Mouse (Mus musculus) forebrain, embryonic 10.5 days (tissue): ENCODE measurements around the gene Rps6ka5. TPM values are rescaled to one million over a fixed set of nuclear protein-coding genes. Genes with fewer than 3 reads are reported as not detected.

Source experiments
- DNase-seq: peaks from one replicate; pipeline ENCODE4 v3.0.0-alpha.2; 2017; ENCODE audit warnings: low spot score; ENCODE audit errors: extremely low spot score
- H3K27ac ChIP-seq: fragments of 300-500 bp; sonication (generic); 2 replicates; pipeline ENCODE4 v1.5.1; 2016; ENCODE audit warnings: mild to moderate bottlenecking
- H3K27me3 ChIP-seq: fragments of 300-500 bp; sonication (generic); 2 replicates; pipeline ENCODE4 v1.6.1; 2016; ENCODE audit warnings: mild to moderate bottlenecking; ENCODE audit not compliant: poor library complexity, severe bottlenecking
- H3K36me3 ChIP-seq: fragments of 300-500 bp; sonication (generic); replicated peaks from 2 replicates; pipeline ENCODE4 v1.6.1; 2016; ENCODE audit warnings: mild to moderate bottlenecking, moderate library complexity
- H3K4me1 ChIP-seq: fragments of 300-500 bp; sonication (generic); 2 replicates; pipeline ENCODE4 v1.6.1; 2016
- H3K4me3 ChIP-seq: fragments of 300-500 bp; sonication (generic); 2 replicates; pipeline ENCODE4 v1.5.1; 2016; ENCODE audit warnings: mild to moderate bottlenecking, moderate library complexity
- H3K9me3 ChIP-seq: fragments of 300-500 bp; sonication (generic); 2 replicates; pipeline ENCODE4 v1.6.1; 2016; ENCODE audit warnings: mild to moderate bottlenecking, moderate library complexity
- WGBS: fragments of 180-500 bp; shearing (Covaris S2); methylation state at CpG from one replicate; pipeline ENCODE4 v1.1.7; 2016; 5-methylcytosine and 5-hydroxymethylcytosine counted together
- polyA plus RNA-seq: library from polyadenylated mRNA; unstranded; fragments of >200 nt; fragmentation: Nextera tagmentation; extraction: Ambion mirVana; gene quantifications from 2 replicates; pipeline ENCODE4 v1.2.1, GENCODE M21; 2016

Rps6ka5 gene
- polyA plus RNA-seq, 1 experiment from 2014 or later = 2.7 TPM

DNA sequence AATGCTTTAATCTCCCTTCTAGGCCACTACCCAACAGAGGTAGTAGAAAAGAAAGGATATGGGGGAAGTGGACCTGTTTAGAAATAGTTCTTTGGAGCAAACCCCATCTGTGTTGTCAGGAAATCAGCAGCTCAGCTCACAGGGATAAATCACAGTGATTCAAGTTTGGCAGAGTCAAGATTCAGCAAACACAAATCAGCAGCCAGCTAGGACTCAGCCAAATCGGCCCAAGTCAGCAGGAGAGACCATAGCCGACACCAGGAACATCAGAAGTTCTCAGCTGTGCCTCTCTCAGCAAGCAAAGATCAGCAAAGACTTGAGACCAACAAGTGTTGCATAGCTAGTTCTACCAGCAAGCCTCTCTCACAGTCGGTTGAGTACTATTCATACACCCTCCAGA, 93.6 kb downstream of the Rps6ka5 start:
- Histone ChIP-seq H3K36me3 (no peaks in the 10 kb centered on the region), H3K9me3 (no peaks in the 10 kb centered on the region), H3K27me3 (no peaks in the 10 kb centered on the region), H3K4me3 (no peak overlapping the region), H3K4me1 (peaks cover 4% of the 10 kb centered on the region; the same call in 1 of the 2 replicates), H3K27ac (no peak overlapping the region)
- 90% methylated on average over 3 of the region's 3 CpGs for WGBS
- DNase-seq = no peak

DNA sequence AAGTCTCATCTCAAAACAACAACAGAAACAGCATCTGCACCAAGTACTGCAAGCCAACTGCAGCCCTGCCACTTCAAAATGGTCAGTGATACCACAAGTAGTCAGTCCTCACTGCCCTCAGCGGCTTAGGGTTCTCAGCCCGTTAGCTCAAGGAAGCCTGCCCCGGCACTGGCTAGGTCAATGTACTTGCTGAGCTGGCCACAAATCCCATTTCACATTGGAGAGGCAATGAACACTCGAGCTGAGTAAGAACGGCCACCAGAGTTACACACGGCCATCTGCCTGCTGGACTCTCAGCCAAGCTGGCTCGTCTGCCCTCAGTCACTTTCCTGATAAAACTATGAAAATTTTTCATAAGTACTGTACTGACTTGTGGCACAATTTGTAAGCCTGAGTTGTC, 95.5 kb downstream of the Rps6ka5 start:
- no peak for DNase-seq
- 92% methylated on average over 7 of the region's 7 CpGs for WGBS
- no peaks in the 10 kb centered on the region for H3K9me3 ChIP-seq
- no peaks in the 10 kb centered on the region for H3K36me3 ChIP-seq
- H3K4me3 ChIP-seq = no peak overlapping the region
- no peaks in the 10 kb centered on the region for H3K27me3 ChIP-seq
- H3K27ac ChIP-seq = no peak overlapping the region
- H3K4me1 ChIP-seq = no peaks in the 10 kb centered on the region

DNA sequence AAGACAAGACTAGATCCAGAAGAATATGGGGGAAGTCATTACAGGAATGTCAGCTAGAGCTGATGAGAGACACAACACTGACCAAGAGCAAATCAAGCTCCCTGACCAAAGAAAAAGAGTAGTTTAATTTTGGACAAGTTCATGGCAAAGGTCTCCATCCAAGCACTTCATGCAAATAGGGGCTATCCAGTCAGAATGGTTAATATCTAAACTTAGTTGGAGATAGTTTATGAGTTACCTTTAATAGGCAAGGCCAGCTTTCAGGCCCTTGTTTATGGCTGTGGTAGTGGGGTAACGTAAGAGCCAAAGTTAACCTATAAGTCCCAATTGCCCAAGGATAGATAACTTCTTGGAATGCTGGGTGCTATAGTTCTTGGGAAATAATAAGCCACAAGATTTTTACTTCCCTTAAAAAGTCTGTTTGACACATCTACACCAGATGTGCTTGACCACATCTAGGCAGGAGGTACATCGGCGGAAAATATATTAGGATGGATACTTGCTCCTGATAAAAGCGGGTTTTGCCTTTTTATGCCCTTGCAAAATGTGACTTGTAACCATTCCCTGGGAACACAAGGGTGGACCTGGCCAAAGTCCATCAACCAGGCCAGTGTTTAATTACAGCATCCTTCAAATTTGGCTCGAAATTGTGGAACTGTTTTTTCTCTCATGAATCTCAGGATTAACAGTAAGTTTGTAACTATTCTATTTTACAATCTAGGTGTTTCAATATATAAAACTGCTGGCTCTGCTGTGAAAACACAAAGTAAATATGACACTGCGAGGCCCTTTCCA, 97.5 kb downstream of the Rps6ka5 start:
- no peak for DNase-seq
- Histone ChIP-seq H3K4me3 (no peak overlapping the region), H3K27ac (no peak overlapping the region), H3K27me3 (no peaks in the 10 kb centered on the region), H3K9me3 (no peaks in the 10 kb centered on the region), H3K36me3 (no peaks in the 10 kb centered on the region), H3K4me1 (no peaks in the 10 kb centered on the region)
- 92% methylated on average over 6 of the region's 6 CpGs for WGBS

DNA sequence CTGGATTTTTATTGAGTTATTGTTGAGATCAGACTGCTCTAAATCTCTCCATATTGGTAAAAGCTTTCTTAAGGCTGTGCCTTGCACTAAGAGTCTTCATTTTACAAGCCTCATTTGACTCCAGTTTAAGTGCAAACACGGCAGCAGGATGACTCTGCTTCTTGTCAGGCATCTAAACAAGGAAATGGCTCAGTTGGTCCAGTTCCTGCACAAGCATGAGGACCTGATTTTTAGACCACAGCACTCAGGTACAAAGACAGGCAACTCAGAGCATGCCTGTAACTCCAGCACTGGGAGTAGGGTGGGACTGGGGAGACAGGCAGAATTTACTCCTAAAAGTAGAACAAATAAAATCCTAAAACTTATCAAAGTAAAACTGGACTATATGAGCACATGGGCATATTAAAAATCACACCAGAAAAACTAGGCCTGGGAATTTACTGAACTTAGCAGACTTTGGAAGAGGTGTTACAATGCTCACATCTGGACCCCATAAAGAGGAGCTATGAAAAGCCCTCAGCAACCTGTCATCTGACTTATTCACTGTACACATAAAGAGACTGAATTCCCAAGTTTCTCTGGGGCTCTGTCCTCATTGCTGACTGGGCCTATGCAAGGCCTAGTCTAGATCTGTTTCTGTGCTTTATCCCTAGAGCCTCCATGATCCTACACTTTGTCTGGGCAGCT, 99.6 kb downstream of the Rps6ka5 start:
- Histone ChIP-seq H3K4me3 (no peak overlapping the region), H3K4me1 (no peaks in the 10 kb centered on the region), H3K36me3 (no peaks in the 10 kb centered on the region), H3K27me3 (no peaks in the 10 kb centered on the region), H3K9me3 (no peaks in the 10 kb centered on the region), H3K27ac (no peak overlapping the region)
- DNase-seq = no peak
- WGBS = 73% methylated on average over 1 of the region's 1 CpGs

DNA sequence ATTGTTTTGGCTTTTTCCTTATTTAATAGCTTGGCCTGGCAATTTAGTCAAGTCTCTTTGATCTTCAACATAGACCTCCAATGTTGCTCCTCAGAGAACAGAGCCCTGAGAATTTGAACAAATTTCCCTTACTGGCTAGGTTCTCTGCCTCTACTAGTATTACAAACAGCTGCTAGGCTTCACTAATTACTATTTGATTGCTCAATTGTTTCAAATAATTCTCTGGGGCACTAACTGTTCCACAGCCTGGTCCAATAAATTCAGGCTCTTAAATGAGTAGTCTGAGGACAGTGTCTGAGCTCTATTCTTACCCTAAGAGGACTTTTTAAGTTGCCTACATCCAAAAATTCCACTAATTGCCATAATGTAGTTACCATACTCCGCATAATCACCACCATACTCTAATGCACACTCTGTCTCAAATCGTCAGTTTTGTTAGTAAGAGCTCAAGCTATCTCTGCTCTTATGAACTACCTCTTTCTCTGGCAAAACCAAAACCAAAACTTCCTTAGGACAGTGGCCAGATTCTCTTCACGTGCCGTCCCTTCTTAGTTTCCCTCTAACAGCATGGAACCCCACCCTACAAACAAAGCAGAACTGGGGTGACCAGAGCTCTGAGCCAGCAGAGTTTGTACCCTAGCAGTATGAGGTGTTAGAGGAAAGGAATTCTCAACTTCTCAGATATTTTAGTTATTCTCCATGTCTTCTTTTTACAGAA, 100.4 kb downstream of the Rps6ka5 start:
- DNase-seq = no peak
- Histone ChIP-seq H3K4me3 (no peak overlapping the region), H3K9me3 (no peaks in the 10 kb centered on the region), H3K27me3 (no peaks in the 10 kb centered on the region), H3K27ac (no peak overlapping the region), H3K36me3 (no peaks in the 10 kb centered on the region), H3K4me1 (no peaks in the 10 kb centered on the region)
- WGBS = 79% methylated on average over 4 of the region's 4 CpGs

DNA sequence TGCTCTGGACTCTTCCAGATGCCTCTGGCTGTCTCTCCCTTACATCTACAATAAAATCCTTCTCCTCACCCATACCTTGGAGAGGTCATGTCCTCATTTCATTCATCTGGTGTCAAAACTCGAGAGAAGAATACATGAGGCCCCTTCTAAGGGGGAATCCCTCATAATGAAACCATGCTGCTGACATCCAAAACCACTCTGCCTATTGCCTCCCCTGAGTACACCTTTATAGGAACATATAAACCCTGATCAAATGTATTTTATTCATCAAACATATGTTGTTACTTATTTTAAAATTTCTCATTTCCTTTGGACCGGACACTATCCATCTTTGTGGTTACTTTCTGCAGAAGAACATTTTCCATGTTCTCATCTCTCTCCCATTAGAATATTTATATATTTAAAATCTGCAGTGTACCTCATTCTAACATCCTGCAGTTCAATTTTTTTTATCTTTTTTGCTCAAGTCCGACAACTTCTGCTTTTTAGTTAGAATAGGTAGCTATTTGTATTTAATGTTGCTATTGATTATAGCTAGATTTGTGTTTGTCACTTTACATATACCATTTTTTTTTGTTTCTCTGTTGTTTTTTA, 101.8 kb downstream of the Rps6ka5 start:
- WGBS = 92% methylated on average over 3 of the region's 3 CpGs
- H3K36me3 ChIP-seq = no peaks in the 10 kb centered on the region
- no peak for DNase-seq
- H3K9me3 ChIP-seq = no peaks in the 10 kb centered on the region
- H3K4me3 ChIP-seq = no peak overlapping the region
- H3K4me1 ChIP-seq = no peaks in the 10 kb centered on the region
- H3K27me3 ChIP-seq = no peaks in the 10 kb centered on the region
- H3K27ac ChIP-seq = no peak overlapping the region

DNA sequence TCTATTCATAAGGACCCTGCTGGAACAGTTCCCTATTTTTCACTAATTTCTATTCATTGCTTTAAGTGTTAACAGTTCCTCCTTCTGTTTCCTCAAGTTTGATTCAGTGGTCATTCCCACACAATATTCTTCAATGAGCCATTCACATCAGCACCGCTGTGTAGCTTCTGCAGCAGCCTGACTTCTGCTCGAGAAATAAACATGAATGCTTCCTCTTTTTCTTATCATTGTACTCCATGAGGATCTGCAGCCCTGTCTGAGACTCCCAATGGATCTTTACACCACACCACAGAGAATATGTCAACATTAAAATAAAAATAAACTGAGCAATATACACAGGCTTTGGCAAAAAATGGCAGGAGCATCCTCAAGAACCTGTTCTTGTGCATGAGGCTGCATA, 111.5 kb downstream of the Rps6ka5 start:
- no peak overlapping the region for H3K4me3 ChIP-seq
- WGBS = 81% methylated on average over 2 of the region's 2 CpGs
- DNase-seq = no peak
- H3K36me3 ChIP-seq = no peaks in the 10 kb centered on the region
- no peaks in the 10 kb centered on the region for H3K4me1 ChIP-seq
- no peak overlapping the region for H3K27ac ChIP-seq
- no peaks in the 10 kb centered on the region for H3K27me3 ChIP-seq
- H3K9me3 ChIP-seq = no peaks in the 10 kb centered on the region

DNA sequence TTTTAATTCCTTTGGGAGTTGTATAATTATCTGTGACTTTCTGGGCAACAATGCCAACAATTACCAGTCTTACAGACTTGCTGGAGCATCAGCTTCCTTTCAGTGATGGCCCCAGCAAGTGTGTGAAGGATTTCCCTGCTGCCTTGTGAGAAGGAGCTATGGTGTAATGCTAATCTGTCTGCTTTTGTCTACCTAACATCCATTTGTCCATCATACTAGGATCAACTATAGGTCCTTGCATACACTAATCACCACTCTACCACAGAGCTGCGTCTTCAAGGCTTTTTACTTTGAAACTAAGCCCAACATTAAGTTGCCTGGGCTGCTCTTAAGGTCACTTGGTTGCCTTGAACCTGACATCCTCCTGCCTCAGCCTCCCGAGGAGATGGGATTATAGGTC, 112.9 kb downstream of the Rps6ka5 start:
- no peak overlapping the region for H3K27ac ChIP-seq
- DNase-seq = no peak
- H3K4me1 ChIP-seq = no peaks in the 10 kb centered on the region
- 94% methylated on average over 2 of the region's 2 CpGs for WGBS
- no peaks in the 10 kb centered on the region for H3K27me3 ChIP-seq
- H3K36me3 ChIP-seq = no peaks in the 10 kb centered on the region
- H3K9me3 ChIP-seq = no peaks in the 10 kb centered on the region
- H3K4me3 ChIP-seq = no peak overlapping the region

DNA sequence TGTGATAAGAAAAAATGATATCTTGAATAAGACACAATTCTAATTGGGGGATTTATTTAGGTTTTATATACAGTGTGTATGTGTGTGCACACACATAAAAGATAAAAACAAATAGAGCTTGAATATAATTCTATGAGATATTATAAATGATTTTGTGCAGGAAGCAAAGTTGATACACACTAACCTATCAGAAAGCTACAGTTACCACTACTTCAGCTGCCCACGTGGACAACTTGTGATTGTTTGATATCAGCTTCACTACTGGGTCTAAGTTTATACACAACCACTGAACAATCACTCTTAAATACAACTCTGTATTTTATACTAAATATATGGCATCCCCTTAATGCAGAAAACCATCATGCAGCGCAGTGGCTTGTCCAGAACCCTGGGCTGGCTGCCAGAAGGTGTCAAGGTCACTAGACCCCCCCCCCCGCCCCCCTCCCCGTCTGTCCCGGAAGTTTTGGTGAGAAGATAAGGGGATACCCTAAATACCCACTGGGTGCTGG, 113.5 kb downstream of the Rps6ka5 start:
- H3K4me1 ChIP-seq = no peaks in the 10 kb centered on the region
- no peak overlapping the region for H3K27ac ChIP-seq
- no peaks in the 10 kb centered on the region for H3K36me3 ChIP-seq
- no peak for DNase-seq
- H3K9me3 ChIP-seq = no peaks in the 10 kb centered on the region
- H3K4me3 ChIP-seq = no peak overlapping the region
- WGBS = 88% methylated on average over 5 of the region's 5 CpGs
- H3K27me3 ChIP-seq = no peaks in the 10 kb centered on the region

DNA sequence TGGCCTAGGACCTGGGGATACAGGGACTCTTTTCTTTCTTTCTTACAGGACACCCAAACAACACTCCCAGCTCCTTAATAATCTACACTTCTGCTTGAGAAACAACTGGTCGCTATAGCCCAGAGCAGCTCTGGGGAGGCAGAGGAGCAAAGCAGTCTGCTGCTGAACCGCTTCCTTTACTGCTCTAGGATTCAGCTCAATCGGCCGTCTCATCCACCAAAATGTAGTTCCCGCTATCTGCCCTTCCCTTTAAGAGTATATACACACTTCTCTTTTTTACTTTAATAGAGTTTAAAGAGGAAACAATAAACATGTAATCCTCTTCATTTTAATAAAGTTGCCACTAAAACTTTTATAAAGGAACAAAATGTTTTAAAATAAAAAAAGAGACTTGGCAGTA, 117.0 kb downstream of the Rps6ka5 start:
- WGBS = 90% methylated on average over 5 of the region's 5 CpGs
- Histone ChIP-seq H3K9me3 (no peaks in the 10 kb centered on the region), H3K4me1 (no peaks in the 10 kb centered on the region), H3K4me3 (no peak overlapping the region), H3K36me3 (no peaks in the 10 kb centered on the region), H3K27me3 (no peaks in the 10 kb centered on the region), H3K27ac (no peak overlapping the region)
- DNase-seq = no peak

DNA sequence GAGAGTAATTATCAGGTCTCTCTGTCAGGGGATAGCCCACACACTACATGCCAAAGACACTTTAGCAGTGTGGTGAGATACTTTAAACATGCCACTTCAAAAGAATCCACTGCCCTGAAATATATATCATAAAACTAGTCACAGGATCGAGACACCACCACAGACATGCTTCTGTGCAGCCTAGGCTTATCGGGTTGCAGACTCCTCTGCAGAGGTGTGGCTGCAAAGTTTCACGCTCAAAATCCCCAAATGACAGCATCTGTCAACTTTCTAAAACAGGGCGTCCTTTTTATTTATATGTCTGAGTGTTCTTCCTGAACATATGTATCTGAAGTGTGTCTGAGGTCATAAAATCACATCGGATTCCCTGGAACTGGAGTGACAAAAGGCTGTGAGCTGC, 117.7 kb downstream of the Rps6ka5 start:
- Histone ChIP-seq H3K36me3 (no peaks in the 10 kb centered on the region), H3K27ac (no peak overlapping the region), H3K9me3 (no peaks in the 10 kb centered on the region), H3K4me3 (no peak overlapping the region), H3K27me3 (no peaks in the 10 kb centered on the region), H3K4me1 (no peaks in the 10 kb centered on the region)
- WGBS = 89% methylated on average over 5 of the region's 5 CpGs
- no peak for DNase-seq

DNA sequence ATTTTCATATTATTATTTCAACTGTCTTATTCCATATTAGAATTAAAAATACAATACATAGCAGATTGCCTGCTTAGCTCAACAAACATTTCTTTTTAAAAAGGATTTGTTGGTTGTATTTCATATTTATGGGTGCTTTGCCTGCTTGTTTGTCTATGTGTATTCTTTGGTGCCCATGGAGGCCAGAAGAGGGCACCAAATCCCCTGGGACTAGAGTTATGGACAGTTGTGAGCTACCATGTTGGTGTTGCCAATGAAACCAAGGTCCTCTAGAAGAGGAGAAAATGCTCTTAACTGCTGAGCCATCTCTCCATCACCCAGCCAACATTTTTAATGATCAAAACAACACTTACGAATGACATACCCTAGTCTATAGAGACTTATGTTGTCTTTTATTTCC, 120.0 kb downstream of the Rps6ka5 start:
- Histone ChIP-seq H3K4me1 (no peaks in the 10 kb centered on the region), H3K4me3 (no peak overlapping the region), H3K27ac (no peak overlapping the region), H3K9me3 (no peaks in the 10 kb centered on the region), H3K27me3 (no peaks in the 10 kb centered on the region), H3K36me3 (no peaks in the 10 kb centered on the region)
- no peak for DNase-seq
- WGBS = 84% methylated on average over 1 of the region's 1 CpGs
